Mouse (Mus musculus) lung, embryonic 16.5 days (tissue): Measurements from ENCODE around the gene Prpsap1. TPM values are rescaled to one million over a fixed set of nuclear protein-coding genes. Genes with fewer than 3 reads are reported as not detected.
A peak's percentile ranks its signal among the peaks of the same experiment; 100 is the strongest.

ENCODE experiments used
- ATAC-seq: fragments of 200-750 bp; cut with Nextera tagmentation; 2 replicates; pipeline ENCODE4 v1.8.0; 2017; ENCODE audit warnings: low read depth, mild to moderate bottlenecking, moderate library complexity
- H3K27ac ChIP-seq: fragments of 300-500 bp; sonication (generic); 2 replicates; pipeline ENCODE4 v1.5.1; 2014; ENCODE audit warnings: mild to moderate bottlenecking, control low read depth, low read length
- H3K27me3 ChIP-seq: fragments of 300-500 bp; sonication (generic); 2 replicates; pipeline ENCODE4 v1.6.1; 2014; ENCODE audit warnings: low read depth, low read length, mixed read lengths; ENCODE audit not compliant: control insufficient read depth, insufficient read depth
- H3K36me3 ChIP-seq: fragments of 300-500 bp; sonication (generic); 2 replicates; pipeline ENCODE4 v1.6.1; 2014; ENCODE audit warnings: low read length; ENCODE audit not compliant: control insufficient read depth, insufficient read depth
- H3K4me1 ChIP-seq: fragments of 300-500 bp; sonication (generic); replicated peaks from 2 replicates; pipeline ENCODE4 v1.6.1; 2014; ENCODE audit warnings: low read length, mixed read lengths; ENCODE audit not compliant: control insufficient read depth, insufficient read depth
- H3K4me2 ChIP-seq: fragments of 300-500 bp; sonication (generic); 2 replicates; pipeline ENCODE4 v1.6.1; 2014; ENCODE audit warnings: low read depth, low read length, control low read depth
- H3K4me3 ChIP-seq: fragments of 300-500 bp; sonication (generic); 2 replicates; pipeline ENCODE4 v1.5.1; 2014; ENCODE audit warnings: mild to moderate bottlenecking, low read length, control low read depth
- H3K9ac ChIP-seq: fragments of 300-500 bp; sonication (generic); 2 replicates; pipeline ENCODE4 v1.6.1; 2014; ENCODE audit warnings: low read length, control low read depth
- H3K9me3 ChIP-seq: fragments of 300-500 bp; sonication (generic); 2 replicates; pipeline ENCODE4 v1.6.1; 2016; ENCODE audit warnings: low read length; ENCODE audit not compliant: control insufficient read depth
- WGBS: fragments of 180-500 bp; shearing (Covaris S2); extraction: QIAGEN DNeasy Blood & Tissue Kit; methylation state at CpG from one replicate; pipeline ENCODE4 v1.1.7; 2014; 5-methylcytosine and 5-hydroxymethylcytosine counted together
- polyA plus RNA-seq: library from polyadenylated mRNA; unstranded; fragments of >200 nt; fragmentation: Nextera tagmentation; extraction: Ambion mirVana; gene quantifications from 2 replicates; pipeline ENCODE4 v1.2.1, GENCODE M21; 2015

The Prpsap1 gene
- polyA plus RNA-seq, 1 experiment from 2014 or later: 177 TPM

DNA sequence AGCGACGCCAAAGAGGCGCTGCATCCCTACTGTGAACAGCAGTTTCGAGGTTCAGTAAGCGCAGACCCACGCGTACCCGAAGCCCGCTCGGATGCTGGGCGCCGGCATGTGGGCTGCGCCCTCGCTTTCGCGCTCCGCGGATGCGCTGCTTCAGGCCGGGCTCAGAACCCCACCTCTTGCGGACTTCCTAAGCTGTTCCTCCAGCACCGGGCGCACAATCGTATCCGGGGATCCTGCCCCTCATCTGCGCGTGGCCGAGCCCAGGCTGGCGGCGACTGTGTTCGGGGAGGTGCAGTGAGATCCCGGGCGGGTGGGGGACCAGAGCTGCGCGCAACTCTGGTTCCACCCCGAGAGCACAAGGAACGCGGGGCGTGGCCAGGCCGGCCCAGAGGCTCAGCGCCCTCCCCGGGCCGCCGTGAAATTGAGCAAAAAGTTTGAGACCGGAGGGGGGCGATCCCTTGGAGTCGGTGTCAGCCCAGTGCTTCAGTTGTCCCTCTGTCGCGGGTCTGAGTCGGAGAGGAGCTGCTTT, 38.9 kb upstream of the Prpsap1 start:
- Histone ChIP-seq H3K4me1 (peaks cover 34% of the 10 kb centered on the region), H3K4me3 (peak overlapping the region; percentile 64), H3K27ac (peak overlapping the region; percentile 17; the same call in 1 of the 2 replicates), H3K4me2 (peak overlapping the region; percentile 99), H3K9me3 (no peaks in the 10 kb centered on the region), H3K9ac (peak overlapping the region; percentile 72), H3K27me3 (peaks cover 42% of the 10 kb centered on the region), H3K36me3 (no peaks in the 10 kb centered on the region)
- peak; percentile 66 for ATAC-seq
- WGBS: 1% methylated on average over 49 of the region's 50 CpGs

DNA sequence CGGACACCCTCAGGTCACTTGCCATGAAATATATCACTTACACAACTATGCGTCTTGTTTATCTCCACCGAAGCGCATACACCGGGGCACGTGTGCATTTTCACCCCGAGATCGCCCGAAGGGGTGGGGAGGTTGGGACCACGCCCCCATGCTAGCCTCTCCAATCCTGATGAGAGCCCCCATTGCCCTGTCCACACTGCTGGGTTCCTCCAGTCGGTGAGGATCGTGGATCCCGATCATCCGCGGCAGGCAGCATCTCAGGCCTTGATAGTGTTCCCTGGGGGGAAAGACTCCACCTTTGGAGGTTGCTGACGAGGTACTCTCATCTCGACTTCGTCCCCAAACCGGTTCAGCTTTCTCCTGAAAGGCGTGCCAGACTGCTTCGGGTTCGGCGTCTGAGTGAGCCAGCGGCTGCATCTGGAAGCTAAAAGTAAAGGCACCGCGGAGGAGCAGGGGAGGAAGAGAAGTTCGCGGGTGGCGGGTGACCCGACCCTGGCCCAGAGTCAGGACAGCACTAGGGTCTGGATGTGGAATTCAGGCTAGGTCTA, 38.3 kb upstream of the Prpsap1 start:
- Histone ChIP-seq H3K4me3 (peak overlapping the region; percentile 64), H3K4me2 (peak overlapping the region; percentile 99), H3K9ac (peak overlapping the region; percentile 72), H3K27ac (peak overlapping the region; percentile 17; the same call in 1 of the 2 replicates), H3K27me3 (peaks cover 42% of the 10 kb centered on the region), H3K9me3 (no peaks in the 10 kb centered on the region), H3K36me3 (no peaks in the 10 kb centered on the region), H3K4me1 (peaks cover 34% of the 10 kb centered on the region)
- WGBS: under 1% methylated on average over 30 of the region's 30 CpGs
- ATAC-seq: no peak

DNA sequence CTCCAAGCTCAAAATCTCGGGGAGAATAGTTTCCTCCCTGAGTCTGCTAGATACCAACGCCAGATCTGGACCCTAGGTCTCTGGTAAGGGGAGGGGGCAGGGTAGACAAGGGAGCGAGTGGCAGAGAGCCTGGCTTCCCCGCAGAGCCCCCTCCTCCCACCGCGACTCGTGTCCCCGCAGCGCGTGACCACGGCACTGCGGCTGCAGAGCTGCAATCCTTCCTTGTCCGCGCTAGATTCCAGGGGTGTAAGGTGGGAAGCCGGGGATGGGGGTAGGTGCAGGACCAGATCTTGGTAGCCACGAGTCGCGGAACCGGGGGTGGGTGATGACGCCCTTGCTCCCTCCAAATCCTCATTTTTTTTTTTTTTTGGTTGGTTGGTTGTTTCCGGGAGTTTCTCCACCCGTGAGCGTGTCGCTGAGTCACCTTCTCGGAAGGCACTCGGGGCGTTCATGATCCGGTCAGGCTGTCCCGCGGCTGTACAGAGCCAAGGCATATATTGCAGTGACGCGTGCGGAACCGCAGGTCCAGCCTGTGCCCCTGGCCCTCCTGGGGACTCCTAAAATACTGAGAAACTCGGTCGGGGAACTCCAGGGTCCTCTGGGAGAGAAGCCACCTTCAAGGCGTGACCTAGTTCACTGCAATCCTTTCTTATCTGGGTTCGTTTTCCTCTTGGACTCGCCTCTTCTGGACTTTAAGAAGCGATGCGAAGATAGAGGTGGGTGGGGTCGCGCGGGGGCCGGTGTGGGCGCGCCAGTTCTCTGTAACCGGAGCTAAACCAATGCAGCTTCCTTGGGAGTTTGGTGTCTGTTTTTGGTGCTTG, 37.6 kb upstream of the Prpsap1 start:
- Histone ChIP-seq H3K9ac (peak overlapping the region; percentile 72), H3K4me3 (peak overlapping the region; percentile 64), H3K36me3 (no peaks in the 10 kb centered on the region), H3K4me2 (peak overlapping the region; percentile 99), H3K9me3 (no peaks in the 10 kb centered on the region), H3K27me3 (peaks cover 42% of the 10 kb centered on the region), H3K4me1 (peaks cover 34% of the 10 kb centered on the region), H3K27ac (no peak overlapping the region; the same call in 1 of the 2 replicates)
- no peak for ATAC-seq
- 2% methylated on average over 48 of the region's 48 CpGs for WGBS

DNA sequence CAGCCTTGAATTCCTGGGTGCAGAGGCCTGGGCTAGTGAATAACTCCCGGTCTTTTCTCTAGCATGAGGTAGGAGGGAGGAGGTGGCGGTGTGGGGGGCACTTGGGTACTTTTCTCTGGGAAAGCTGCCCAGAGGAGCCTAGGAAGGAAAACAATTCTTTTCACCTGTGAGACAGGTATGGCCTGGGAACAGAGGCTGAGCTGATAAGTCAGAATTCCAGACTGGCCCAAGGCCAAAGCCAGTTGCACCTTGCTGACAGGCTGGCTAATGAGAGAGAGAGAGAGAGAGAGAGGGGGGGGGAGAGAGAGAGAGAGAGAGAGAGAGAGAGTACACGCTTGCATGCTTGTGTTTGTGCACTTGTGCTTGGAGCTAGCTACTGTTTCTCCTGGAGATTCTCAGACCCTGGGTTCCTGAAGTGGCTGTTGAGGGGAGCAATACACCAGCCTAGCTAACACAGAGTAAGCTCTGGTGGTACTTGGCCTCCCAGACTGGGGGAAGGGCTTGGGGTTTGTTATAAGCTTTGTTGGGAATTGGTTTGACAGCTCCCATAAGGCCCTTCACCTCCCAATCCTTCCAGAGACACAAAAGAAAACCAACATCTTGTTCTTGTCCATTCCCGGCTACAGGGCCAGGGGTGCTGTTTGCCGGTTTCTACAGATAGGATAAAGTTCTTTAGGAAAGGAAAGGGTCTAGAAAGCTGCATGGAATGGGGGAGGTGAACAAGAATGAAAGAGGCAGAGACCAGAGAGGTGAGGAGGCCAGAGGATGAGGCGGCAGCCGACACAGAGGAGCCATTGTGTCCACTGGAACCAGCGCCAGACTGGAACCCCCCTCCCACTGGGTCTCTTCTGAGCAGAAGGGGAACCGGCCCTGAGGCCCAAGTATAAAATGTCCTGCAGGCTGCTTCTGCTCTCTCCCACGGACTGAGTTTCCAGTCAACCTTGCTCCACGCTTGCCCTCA, 36.5 kb upstream of the Prpsap1 start, which contains the start of gene Sphk1:
Sphk1 (plus strand) TSS at position 739 of the 961 bp plus-strand sequence.
- Histone ChIP-seq H3K27me3 (peaks cover 42% of the 10 kb centered on the region), H3K4me3 (peak within 1 kb of the TSS; percentile 64), H3K4me2 (peak within 1 kb of the TSS; percentile 99), H3K27ac (peak within 1 kb of the TSS; percentile 87), H3K4me1 (peaks cover 34% of the 10 kb centered on the region), H3K9me3 (no peaks in the 10 kb centered on the region), H3K36me3 (no peaks in the 10 kb centered on the region), H3K9ac (peak within 1 kb of the TSS; percentile 72)
- peak; percentile 50 for ATAC-seq
- 27% methylated on average over 11 of the region's 11 CpGs for WGBS

DNA sequence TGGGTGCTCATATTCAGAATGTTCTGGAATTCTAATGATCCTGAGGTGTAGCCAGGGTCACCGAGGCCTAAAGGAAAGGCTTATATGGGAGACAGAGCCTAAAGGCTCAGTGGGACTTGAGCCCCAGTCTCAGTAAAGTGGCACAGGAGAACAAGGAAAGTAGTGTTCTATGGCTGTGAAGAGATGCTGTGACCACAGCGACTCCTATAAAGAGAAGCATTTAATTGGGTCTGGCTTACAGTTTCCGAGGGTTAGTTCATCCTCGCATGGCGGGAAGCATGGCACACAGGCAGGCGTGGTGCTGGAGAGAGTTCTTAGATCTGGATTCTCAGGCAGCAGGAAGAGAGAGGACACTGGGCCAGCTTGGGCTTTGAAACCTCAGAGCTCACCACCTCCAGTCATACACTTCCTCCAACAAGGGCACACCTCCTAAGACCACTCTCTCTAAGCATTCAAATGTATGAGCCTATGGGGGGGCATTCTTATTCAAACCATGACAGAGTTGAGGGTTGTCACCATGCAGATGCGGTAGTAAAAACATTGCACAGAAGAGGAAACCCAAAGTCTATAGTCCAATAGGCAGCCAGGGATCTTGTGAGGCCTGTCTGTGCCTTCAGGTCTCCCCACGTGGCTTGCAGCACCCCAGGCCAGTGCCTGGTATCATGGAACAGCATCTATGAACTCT, 34.8 kb upstream of the Prpsap1 start:
- Histone ChIP-seq H3K9me3 (no peaks in the 10 kb centered on the region), H3K4me1 (peaks cover 34% of the 10 kb centered on the region), H3K9ac (no peak overlapping the region), H3K4me3 (no peak overlapping the region), H3K4me2 (no peak overlapping the region), H3K27ac (no peak overlapping the region), H3K36me3 (no peaks in the 10 kb centered on the region), H3K27me3 (peaks cover 38% of the 10 kb centered on the region)
- no peak for ATAC-seq
- WGBS: 73% methylated on average over 8 of the region's 8 CpGs

DNA sequence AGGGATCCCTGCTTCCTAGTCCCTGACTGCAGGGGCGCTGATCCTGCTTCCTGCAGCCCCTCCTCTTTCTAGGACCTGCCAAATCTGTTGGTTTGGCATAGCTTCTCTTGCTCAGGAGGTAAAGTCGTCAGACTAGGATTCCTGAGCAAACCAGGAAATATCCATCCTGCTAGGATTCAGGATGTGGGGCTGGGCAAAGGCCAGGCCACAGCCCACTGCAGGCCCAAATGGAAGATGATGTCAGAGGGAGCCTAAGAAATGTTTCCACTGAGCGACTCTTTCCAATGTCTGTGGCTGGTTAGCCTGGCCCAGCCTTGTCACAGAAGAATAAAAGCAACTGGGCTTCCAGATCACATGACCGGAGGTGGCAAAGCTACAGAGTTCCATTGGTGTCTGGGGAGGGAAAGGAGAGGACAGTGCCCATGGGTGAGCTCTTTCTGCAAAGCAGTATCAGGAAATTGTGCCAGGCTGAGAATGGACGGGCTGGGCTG, 29.7 kb upstream of the Prpsap1 start:
- Histone ChIP-seq H3K4me1 (peaks cover 16% of the 10 kb centered on the region), H3K4me3 (no peak overlapping the region), H3K9me3 (no peaks in the 10 kb centered on the region), H3K9ac (0 out of 2 replicates have a peak overlapping the region, but pooled peaks have one; percentile 14), H3K4me2 (no peak overlapping the region), H3K36me3 (no peaks in the 10 kb centered on the region), H3K27me3 (no peaks in the 10 kb centered on the region), H3K27ac (peak overlapping the region; percentile 26)
- ATAC-seq: peak; percentile 29; the same call in 1 of the 2 replicates
- WGBS: 39% methylated on average over 5 of the region's 5 CpGs

DNA sequence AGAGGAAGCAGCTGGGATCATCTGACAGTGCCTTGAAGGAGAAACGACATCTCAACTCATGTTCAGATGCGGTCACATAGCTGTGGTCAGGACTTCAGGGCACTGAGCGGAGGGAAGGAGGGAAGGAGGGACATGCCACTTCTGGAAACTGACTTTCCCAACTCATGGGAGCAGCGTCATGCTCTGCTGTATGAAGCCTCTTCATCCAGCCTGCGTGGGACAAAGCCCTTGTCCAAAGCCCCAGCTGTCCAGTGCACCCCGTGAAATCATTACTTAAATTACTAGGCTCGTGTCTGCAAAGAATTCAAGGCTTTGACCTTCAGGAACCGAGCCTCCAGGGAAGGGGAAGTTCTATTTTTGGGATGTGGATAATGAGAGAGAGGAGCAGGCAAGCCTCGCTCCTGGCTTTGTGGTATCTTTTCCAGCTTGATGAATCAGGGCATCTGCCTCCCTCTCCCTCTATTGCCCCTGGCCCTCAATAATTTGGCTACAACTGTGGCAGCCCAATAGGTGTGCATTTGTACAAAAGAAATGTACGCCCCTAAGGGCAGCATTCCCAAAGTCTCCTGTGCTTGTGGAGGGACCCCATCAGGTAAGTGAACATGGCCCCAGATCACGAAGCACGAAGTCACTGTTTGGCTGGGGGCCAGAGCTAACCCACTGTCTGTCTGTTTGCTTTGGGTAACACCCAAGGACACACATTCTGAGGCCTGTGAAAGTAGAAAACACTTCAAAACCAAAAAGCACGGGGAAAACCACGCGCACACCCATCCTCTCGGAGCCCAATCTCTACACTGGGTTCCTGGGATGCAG, 29.1 kb upstream of the Prpsap1 start:
- Histone ChIP-seq H3K4me3 (no peak overlapping the region), H3K9ac (0 out of 2 replicates have a peak overlapping the region, but pooled peaks have one; percentile 14), H3K36me3 (no peaks in the 10 kb centered on the region), H3K9me3 (no peaks in the 10 kb centered on the region), H3K27ac (peak overlapping the region; percentile 26; the same call in 1 of the 2 replicates), H3K4me1 (peaks cover 19% of the 10 kb centered on the region), H3K27me3 (no peaks in the 10 kb centered on the region), H3K4me2 (no peak overlapping the region)
- peak; percentile 10; the same call in 1 of the 2 replicates for ATAC-seq
- 38% methylated on average over 16 of the region's 16 CpGs for WGBS
